Mouse (Mus musculus): Measurements from ENCODE around the gene Ess2.
A peak's percentile ranks its signal among the peaks of the same experiment; 100 is the strongest.
"Not testable (repeated sequence)": the region's sequence is repeated elsewhere in the genome, so short reads cannot be mapped to it uniquely, and the experiment has no call there.

The Ess2 gene

DNA sequence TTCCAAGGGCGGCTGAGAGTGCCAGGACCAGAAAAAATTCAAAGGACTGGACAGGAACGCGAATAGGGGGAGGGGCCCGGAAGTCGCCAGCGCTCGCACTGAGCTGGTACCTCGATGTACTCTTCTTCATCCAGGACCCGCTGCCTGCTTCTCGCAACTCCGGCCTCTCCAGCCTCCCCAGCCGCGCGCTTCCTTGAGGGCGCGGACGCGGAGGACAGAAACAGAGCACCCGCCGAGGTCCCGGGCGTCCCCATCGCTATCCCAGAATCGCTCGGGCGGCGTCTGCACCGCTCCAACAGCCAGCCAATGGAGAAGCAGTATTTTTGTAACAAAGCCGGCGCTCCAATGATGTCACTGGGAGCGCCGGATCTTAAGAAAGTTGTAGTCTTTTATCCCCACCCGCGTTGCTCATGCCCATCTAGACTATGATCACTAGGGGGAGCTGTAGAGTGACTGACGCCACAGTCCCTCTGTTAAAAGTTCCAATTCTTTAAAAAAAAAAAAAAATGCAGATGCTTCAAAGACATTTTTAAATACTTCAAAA lies at the start of gene Ess2:
Ess2 (minus strand) TSS at position 297 of the 544 bp plus-strand sequence.
- DNase-seq: peak; percentile 92

DNA sequence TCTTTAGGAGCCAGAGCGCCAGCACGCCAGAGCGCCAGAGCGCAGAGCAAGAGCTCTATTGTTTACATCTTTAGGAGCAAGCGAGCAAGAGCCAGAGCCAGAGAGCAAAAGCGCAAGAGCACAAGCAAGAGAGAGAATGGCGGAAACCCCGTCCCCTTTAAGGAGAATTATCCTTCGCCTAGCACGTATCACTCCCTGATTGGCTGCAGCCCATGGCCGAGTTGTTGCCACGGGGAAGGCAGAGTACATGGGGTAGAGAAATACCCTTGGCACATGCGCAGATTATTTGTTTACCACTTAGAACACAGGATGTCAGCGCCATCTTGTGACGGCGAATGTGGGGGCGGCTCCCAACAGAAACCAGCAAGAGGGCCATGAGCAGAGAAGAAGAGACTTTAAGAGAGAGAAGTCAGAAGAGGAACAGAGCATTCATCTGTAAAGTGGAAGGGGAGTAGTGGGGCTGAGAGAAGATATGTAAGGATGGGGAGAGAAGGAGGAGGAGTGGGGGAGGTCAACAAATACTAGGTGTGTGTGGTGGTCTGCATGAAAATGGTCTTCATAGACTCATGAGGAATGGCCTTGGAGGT lies 45.0 kb upstream of the Ess2 start:
- not testable (repeated sequence) for DNase-seq

GRCm38 (mm10) chr16:17951618-17952017 lies 40.5 kb upstream of the Ess2 start:
- no peak for DNase-seq

DNA sequence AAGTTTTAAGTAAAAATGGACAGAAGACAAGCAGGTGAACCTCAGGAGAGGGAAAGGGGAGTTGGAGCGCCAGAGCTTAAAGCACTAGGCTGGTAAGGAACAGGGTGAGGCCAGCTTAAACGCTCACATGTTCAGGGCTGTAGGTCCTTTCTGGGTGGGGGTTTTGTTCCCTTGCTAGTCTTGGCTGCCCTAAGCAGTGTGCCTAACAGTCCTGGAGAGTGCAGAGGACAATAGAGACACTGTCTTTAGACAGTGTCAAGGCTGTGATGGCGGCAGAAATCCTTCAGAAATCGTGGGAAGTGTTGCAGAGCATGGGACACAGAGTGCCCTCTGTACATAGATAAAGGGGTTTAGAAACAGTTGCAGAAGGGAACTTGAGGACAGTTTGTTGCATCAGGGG lies 38.9 kb upstream of the Ess2 start:
- DNase-seq: no peak

DNA sequence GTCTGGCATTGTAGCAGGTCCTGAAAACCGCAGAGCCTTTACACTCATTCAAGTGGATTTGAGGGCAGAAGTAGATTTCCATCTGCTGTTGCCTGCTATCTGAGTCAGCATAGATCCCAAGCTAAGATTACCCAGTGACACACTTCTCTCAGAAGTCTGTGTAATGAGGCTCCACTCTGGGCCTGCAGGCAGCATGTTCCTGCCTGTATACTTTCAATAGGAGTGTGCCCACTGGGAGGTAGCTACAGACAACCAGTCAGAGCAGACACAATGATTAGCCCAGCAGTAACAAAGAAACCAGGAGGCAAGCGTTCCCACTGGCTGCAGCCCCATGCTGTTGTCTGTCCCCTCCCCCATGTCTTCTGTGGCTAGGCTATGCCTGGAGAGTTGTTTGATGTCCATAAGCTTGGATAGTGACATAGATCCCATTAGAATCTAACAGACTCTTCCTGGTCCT lies 38.3 kb upstream of the Ess2 start:
- DNase-seq: no peak

- DNase-seq: no peak
Observed at GRCm38 (mm10) chr16:17945081-17945831, 34.1 kb upstream of the Ess2 start.

DNA sequence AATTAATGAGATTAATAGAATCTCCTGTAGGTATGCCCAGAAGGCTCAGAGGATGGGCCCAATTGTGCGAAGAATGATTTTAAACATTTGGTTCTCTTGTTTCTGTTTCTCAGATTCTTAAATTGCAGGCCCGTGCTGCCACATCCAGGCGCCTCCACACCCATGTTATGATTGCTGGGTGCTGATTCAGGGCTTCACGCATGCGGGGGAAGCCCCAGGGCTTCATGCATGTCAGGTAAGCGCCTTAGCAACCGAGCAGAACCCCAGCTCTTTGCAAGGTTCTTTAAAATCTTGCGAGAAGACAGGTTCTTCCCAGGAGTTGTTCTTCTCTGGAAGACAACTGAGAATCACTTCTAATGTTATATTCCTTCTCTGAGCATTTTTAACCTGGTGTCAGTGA lies 32.3 kb upstream of the Ess2 start:
- no peak for DNase-seq

DNA sequence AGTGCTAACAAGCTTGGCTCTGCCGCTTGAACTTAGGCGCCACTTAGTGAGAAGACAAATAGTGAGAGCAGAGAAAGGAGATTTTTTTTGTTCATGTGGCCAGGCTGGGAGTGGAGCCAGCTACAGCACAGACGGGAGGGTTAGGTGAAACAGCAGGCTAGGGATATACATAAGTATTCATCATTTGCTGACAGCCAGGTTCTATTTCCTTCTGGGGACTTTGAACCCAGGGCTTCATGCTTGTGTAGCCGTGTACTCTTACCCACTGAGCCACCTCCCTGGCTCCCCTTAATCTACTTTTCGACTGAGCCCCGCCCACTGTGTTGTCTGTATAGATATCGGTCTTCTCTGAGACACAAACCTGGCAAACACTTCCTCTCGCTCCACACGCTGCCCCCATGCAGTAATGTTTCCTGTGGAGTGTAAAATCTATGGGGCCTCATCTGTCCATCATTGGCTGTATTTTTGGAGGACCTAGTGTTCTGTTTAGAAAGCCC lies 28.2 kb upstream of the Ess2 start:
- DNase-seq: peak in 1 of 2 experiments; percentile 25

DNA sequence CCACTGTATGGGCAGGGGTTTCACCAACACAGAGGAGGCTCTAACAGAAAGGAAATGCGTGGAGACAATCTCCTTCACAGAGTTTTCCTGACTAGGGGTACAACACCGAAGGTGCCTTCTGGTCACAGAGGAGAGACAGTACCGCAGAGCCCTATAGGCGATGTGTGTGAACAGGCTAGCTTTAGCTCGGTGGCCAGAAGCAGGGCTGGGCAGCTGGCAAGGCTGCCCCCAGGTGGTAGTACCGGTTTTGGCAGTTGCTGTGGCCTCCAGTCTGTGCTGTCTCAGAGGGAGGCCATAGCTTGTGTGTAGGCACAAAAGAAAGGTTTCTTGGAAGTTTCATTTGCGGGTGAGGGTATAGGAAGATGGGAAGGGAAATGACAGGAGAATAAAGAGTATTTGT lies 27.7 kb upstream of the Ess2 start:
- DNase-seq: peak; percentile 77 to 86

GRCm38 (mm10) chr16:17938187-17938586 lies 27.0 kb upstream of the Ess2 start:
- no peak for DNase-seq

DNA sequence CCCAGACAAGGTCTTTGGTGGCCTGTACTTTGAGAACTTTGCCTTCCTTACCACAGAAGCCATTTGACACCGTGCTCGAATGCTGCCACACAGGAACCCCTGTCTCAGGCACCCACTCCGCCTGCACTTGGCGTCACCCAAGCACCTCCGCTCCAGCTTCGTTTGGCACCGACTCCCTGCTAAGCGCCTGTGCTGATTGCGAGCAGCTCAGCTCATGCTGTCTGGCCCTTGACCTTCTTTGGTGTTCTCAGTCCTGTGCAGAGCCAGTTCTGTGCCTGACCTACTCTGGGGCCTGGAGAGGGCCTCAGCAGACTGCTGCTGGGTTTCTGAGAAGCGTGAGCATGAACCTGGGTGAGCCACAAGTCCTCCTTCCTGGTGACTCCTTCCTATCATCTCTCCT lies 25.6 kb upstream of the Ess2 start:
- no peak for DNase-seq

DNA sequence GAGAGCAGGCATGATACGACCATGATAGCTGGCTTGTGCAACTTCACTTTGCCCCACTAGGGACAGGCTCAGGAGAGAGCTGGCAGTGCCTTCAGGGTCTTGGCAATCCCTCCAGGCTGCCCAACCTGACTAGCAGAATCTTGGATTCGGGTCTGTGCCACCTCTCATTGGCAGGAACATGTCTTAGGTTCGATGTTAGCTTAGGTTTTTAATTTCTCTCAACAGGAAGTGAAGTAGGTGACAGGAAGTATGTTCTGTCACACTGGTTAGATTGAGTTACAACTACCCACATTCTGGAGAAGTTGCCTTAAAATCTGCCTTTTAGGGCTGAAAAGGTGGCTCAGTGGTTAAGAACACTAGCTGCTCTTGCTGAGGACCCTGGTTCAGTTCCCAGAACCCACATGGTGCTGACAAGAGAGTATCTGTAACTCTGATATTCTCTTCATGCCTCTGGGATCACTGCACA lies 23.3 kb upstream of the Ess2 start:
- no peak for DNase-seq

GRCm38 (mm10) chr16:17933594-17934444 lies 22.7 kb upstream of the Ess2 start:
- no peak for DNase-seq

DNA sequence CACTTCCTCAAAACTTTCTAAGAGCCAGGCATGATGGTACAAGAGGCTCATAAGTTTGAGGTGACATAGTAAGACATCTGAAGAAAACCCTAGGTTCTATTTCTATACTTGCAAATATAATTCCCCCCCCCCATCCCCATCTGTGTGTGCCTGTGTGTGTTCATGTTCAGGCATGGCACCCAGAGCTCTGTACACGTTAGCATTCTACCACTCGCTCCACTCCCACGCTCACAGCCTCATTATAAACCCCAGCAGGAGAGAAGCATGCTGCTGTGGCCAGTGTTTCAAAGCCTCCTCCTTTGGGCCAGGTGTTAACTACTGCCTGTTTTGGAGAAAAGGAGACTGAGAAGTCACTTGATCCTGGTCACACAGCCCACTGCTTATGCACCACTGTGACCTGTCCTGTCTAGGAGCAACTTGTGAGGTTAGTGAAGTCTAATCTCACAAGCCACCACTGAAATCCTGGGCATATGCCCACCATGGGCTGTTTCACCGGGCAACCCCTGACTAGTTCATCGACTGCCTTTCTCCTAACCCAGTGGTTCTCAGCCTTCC lies 20.8 kb upstream of the Ess2 start:
- DNase-seq: no peak

DNA sequence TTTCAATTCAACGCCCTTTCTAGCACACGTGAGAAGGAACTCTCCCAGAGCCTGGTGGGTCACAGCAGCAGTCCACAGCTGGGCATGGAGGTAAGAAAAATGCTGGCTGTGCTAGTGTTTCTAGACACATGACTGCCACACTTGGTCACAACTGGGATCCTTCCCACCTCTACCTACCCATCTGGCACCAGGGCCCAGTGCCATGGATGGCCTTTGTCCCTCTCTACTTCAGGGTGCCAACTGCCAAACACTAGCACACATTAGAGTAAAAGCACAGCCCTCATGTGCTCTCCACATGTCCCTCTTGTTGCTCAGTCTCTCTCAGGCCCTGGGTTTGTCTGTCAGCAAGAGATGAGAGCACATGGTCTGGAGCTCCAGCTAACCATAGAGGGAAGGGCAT lies 18.5 kb upstream of the Ess2 start:
- no peak for DNase-seq

GRCm38 (mm10) chr16:17929211-17929610 lies 18.1 kb upstream of the Ess2 start:
- no peak for DNase-seq

DNA sequence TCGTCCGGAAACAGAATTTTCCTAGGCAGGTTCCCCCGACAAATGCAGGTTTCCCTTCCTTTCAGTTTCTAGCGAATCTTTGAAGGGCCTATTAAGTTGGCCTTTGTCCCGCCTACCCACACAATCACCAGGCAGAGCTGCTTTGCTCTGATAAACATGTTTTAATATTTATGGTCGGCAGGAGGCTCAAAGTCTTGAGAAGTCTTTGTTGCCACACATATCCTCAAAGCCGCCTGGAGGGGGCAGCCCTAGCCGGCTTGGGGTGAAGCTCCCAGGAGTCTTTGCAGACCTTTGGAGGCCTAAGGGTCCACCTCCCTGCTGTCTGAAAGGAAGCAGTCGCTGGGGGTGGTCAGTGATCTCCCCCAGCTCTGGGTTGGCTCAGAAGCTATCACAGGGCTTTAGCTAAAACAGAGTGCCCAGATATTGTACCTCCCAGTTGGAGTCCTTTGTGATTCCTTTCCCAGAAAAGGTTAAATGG lies 17.5 kb upstream of the Ess2 start:
- DNase-seq: peak; percentile 46 to 69

DNA sequence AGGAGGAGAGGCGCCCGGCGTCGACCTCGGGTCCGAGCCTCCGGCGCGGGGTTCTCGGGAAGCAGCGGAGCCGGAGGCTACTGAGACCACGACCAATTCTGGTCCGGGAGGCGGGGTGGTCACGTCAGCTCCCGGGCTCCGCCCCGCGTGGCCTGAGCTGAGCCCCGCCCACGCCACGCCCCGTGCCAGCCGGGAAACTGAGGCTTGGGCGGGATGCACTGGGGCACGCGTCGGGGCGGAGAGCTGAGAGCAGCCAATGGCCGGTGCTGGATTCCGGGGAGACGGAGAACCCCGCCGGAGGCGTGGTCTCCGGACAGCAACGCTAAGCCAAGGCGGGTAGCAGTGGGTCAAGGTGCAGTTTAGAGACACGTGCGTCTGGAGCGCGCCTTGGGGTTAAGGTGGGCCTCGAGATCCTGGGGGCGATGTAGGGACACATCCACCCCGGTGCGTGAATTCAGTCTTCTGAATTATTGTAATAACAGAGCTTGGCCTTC lies 17.0 kb upstream of the Ess2 start, which contains the start of gene Slc25a1:
Slc25a1 (minus strand) TSS at position 133 of the 494 bp plus-strand sequence.
- DNase-seq: peak; percentile 65 to 79

- DNase-seq: peak; percentile 53 to 57
Observed at GRCm38 (mm10) chr16:17927351-17928082, 16.4 kb upstream of the Ess2 start.

DNA sequence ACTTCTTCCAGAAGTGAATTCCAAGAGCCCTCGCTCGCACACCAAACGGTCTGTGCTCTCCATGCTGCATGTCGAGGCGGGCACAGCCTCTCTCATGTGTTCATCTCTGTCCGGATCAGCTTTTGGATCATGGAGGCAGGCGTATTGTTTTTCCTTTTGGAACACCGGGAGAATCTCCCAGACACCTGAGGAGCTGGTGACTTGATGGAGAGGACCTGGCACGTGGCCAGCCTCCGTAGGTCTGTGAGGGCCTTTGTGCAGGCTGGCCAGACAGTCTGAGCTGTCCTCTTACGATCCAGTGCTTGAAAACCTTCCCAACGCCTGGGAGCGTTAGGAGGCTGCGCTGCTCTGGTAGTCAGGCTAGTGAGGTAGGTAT lies 11.0 kb upstream of the Ess2 start:
- peak in 1 of 2 experiments; percentile 64 for DNase-seq
